Mouse (Mus musculus): ENCODE measurements at regions not wholly inside any gene's neighbourhood (a gene's known extent, or its start where the extent isn't known, plus 50 kb on each side); places are given as distances from the start of the nearest gene placed in this dataset.

DNA sequence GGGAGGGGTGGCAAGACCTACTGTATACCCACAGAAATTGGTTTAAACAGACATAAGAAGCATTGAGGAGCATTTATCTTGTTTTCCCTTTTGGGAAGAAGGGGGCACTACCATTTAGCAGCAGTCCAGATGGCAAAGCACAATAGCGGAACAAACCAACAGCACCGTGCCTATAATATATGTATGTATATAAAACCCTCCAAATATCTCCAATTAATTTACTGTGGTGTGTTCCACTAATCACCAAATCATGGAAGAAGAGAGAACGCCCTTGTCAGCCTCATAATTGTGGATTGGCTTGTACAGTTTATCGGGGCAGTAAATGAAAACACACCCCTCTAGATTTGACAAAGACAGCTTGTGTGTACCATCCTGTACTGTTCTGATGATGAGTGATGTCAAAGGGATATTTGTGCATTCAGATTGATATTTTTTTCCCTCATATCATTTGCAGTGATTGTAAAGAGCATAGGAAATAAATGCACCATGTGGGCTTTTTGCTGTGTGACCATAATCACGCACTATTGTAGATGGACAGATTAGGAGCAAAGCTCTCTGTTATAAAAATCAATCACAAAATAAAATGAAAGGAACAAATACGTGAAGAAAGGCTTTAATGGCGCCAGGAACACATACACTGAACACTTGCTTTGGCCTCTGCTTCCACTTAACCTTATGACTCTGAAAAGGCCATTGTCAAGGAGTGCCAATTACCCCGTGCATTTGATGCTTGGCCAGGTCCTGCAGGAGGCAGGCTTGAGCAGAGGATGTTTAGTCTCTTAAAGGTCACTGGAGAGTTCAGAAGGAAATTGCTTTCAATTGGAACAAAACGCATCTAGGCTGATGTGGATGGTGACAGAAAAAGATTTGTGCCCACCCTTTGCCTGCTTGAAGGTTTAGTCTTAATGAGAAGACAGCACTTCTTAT is 119.0 kb downstream of the Mmrn1 start:
- TF ChIP-seq CTCF (conservative IDR thresholded peaks at IDR 0.05; ENCODE audit: insufficient read depth, insufficient read length, low read depth, low read length): no peak
- no peak for TF ChIP-seq POLR2A (IDR thresholded peaks at IDR 0.05; ENCODE audit: low read depth, low read length)

All from kidney, adult 2 months (tissue).